Mouse (Mus musculus) gastrocnemius, postnatal 25 days (tissue): ENCODE data around the gene Sh3bgr. TPM values are rescaled to one million over a fixed set of nuclear protein-coding genes. Genes with fewer than 3 reads are reported as not detected.

Experiments used
- DNase-seq: peaks from one replicate; pipeline ENCODE4 v3.0.0; 2022
- total RNA-seq, 2 experiments: library from RNA; stranded (reverse); gene quantifications; 1 replicate in 1 of 2; 2 replicates in 1 of 2; pipeline ENCODE4 v1.2.3; 2021

Gene Sh3bgr
- total RNA-seq, 2 experiments from 2014 or later: 960 to 980 TPM

DNA sequence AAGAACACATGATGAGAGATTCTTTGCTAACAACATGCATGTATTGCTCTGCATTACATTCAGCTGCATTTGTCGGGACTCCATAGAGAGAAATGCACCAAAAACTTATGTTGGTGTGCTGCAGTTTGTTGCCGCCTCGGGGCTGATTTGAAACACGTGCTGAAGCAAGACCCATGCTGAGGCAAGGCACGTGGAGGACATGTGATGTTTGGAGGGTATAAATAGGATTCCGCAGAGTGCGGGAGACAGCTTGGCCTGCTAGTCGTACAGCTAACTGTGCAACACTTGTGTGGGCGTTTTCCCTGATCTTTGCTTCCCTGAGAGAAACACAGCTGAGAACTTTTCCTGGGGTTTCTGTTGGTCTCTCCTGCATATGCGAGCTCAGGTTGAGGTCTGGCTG, 9.5 kb downstream of the Sh3bgr start:
- no peak for DNase-seq

DNA sequence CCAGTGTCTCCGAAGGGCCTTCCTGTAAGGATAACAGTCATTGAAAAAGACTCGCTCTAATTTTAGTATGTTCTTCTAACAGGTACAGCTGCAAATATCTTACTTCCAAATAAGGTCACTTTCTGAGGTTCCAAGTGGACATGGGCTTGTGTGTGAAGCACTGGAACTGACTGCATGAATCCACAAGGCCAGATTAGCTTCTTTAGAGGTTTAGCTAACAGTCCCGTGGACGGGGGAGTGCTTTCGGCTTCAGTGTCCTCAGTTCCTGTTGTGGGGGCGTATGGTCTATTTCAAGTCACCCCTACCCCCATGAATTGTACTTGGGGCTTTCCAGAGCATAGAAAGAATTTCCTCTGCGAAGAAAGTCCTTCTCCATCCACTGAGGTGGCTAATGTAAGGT, 10.6 kb downstream of the Sh3bgr start:
- no peak for DNase-seq

DNA sequence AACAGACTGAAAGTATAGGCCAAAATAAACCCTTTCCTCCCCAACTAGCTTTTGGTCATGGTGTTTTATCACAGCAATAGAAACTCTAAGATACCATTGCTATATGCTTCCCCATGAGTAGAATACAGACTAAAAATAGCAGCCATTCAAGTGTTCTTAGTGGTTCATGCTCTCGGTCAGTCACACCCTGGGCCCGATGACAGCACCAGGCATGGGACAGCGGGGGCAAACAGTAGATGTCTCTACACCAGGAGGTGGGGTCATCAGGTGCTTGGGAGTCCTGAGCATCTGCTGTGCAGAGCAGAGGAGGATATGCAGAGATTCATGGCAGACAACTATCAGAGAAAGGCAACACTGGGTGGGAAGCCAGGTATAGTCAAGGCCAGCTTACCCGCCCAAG, 12.8 kb downstream of the Sh3bgr start:
- DNase-seq: no peak

DNA sequence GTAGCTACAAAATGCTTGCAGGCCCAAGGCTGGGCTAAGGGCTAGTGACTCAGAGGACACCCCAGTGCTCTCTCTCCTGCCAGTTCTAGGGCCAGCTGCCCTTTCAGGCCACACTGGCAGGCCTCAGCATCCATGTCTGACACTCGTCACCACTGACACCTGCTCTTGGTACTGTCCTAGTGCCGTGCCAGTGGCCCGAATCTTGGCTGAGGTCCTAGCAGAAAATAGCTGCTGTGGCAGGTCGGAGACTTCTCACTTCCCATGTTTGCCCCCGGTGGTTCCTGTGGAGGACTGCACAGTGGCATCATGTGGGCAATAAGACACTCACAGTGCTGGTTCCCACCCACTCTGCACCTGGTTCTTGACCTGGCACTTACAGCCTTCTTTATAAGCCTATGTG, 21.2 kb downstream of the Sh3bgr start:
- DNase-seq: peak; percentile 86

DNA sequence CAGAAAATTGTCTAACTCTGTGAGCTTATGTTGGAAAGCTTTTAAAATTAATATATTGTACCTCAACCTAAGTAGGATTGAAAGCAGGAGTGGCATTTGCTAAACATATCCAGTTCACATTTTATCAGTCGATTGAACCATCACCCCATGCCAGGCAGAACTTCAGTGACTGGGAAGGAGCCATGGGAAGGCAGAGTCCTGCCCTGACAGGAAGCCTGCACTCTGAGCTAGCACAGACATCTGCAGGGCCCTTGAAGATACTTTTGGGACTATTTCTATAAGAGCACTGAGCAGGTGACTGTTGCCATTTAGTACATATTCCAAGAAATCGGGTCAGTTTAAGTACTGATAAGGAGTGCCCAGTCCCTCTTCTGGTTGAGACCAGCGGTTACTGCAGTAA, 21.7 kb downstream of the Sh3bgr start:
- DNase-seq: no peak

DNA sequence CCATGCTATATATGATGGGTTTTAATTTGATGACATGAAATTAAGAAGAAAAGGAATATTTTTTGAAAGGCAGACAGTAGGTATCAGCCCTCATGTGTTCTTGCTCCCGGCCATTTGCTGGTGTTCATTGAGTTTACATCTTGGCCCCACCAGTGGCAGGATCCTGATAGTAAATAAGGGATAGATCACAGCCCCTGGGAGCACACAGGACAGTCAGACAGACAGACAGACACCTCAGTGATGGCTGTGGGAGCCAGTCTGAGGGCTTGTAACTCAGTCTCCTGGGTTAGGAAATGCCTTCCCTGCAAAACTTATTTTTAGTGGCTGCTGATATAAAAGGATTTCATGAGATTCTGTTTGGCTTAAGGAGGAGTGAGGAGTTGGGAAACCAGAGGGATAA, 22.2 kb downstream of the Sh3bgr start:
- no peak for DNase-seq

DNA sequence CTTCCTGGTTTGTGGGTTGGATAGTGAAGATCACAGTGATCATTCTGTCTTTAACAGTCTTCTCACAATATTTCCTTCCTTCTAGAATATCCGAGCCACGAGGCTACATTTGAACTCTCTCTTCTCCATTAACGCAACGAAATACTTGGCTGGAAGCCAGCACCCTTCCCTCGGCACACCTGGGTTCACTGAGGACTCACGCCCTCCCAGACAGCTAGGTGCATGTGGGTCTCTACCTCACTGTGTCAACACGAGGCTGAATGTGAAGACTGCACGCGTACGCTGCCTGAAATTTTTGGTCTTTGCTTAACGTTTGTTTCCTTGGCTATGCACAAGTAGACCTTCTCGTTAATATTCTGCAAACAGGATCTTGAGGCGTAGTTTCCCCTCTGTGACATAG, 28.2 kb downstream of the Sh3bgr start:
- DNase-seq: no peak

DNA sequence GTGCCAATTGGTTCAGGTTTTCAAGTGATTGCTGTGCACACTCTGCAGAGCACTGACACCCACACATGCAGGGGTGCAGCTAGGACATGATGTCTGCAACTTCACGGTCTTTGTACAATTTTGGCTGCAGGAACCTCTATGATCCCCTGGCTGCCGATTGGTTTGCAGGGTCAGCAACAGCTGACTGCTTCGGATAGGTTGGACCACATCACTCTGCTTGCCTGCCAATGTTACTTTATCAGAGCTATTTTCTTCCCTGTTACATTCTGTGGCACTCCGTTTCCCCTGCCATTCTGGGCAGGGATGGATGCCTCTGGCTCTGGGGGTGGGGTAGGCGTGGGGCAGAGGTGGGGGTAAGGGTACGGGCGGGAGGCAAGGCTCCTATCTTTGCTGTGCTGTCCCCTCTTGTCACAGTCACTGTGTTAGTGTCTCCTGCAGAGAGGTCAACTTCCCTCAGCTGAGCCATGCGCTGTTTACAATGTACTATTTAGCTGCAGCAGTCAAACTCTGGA, 28.9 kb downstream of the Sh3bgr start:
- peak; percentile 43 for DNase-seq

DNA sequence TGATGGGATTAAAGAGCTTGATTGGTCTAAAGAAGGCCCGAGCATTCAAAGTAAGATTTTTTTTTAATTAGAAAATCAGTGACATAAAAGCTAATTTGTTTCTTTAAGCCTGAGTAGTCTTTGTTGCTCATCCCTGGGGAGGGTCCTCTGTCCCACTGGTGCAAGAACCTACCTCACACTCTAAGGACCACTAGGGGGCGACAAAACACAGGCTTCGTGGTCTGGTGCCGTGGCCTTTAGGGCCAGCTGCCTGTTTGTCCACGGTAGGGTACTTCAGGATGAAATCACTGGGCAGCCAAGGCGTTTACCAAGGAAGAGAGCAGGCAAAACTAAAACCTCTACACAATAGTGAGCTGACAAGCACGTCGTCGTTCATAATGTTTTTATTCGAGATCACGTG, 30.2 kb downstream of the Sh3bgr start:
- DNase-seq: peak; percentile 51

DNA sequence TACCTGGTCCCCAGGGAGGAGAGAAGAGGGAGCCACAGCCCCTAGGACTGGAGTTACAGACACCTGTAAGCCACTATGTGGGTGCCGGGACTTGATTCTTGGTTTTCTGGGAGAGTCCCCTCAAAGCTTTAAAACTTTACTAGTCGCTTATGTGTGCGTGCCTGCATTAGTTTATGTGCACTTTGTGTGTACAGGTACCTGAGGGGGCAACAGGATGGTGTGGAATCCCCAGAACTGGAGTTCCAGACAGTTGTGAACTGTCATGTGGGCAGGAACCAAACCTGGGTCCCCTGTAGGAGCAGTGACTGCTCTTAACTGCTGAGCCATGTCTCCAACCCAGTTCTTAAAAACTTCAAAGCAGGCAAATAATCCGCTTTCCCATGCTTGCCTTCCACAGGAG, 31.0 kb downstream of the Sh3bgr start:
- DNase-seq: no peak

DNA sequence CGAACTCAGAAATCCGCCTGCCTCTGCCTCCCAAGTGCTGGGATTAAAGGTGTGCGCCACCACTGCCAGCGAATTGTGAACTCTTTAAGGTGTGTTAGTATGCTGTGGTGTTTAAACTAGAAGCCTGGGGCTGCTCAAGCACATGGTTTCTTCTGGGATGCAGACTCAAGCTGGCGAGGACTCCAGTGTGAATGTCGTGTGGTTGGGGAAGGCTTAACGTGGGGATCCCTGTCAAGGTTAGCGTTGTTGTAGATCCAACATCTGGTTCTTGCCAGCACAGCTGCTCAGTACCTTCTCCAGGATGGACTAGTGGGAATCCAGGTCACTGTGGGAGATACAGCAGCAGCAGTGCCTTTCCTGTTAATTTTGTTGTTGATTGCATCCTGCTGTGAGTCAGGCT, 31.7 kb downstream of the Sh3bgr start:
- no peak for DNase-seq

DNA sequence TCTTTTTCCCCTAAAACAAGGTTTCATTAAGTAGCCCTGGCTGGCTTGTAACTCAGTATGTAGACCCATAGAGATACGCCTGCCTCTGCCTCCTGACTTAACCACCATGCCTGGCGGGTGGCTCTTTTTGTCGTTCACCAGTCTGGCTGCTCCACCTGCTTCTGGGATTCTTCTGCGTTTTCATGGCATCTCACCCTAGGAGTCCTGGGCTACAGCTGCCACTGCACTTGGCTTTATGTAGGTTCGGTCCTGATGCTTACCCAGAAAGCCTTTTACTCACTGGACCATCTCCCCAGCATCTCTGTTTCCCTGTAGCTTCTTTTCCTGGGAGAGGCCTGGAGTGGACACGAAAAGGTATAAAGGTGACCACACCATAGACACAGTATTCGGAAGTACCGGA, 33.7 kb downstream of the Sh3bgr start:
- no peak for DNase-seq

DNA sequence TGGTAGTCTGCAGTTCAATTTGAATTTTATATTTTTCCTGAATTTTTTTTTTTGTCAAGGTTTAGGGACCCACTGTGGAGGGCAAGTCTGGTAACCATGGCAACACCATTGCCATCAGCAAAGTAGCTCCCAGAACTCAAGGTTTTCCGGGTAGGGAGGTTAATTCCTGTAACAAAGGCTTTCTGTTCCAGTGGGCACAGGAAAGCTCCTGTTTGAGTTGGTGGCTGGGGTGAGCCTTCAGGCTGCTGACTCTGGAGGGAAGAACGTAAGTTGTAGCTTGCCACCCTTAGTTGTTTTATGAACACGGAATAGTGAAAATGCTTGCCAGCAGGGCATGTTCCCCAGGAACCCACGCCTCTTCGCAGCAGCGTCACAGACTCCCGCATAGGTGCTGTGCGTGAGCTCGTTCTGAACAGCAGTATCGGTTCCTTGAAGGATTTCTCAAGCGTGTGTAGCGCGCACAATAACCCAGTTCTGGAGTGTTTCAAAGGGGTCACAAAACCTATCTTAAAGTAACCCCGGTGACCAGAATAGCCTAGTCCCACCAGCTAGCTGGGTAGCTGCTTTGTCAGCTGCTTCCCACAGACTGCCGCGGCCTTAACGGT, 35.2 kb downstream of the Sh3bgr start, which contains the start of gene B3galt5:
Gene B3galt5, plus strand, starts transcription at position 436 of the 605 bp plus-strand sequence.
- DNase-seq: no peak

DNA sequence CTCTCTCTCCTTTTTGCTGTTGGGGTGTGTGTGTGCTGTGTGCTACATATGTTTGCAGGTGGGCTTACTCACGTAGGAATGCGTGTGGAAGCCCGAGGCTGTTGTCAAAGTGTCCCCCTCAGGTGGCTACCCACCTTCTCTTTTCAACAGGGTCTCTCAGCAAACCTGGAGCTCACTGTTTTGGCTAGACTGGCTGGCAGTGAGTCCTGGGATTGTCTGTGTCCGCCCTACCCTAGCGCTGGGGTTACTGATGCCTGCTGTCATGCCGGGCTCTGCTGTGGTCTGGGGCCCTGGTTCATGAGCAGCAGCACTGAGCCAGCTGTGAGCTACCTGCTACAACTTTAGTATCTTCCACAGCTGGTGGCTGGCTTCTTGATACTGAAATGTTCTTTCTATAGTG, 44.2 kb downstream of the Sh3bgr start:
- DNase-seq: no peak

DNA sequence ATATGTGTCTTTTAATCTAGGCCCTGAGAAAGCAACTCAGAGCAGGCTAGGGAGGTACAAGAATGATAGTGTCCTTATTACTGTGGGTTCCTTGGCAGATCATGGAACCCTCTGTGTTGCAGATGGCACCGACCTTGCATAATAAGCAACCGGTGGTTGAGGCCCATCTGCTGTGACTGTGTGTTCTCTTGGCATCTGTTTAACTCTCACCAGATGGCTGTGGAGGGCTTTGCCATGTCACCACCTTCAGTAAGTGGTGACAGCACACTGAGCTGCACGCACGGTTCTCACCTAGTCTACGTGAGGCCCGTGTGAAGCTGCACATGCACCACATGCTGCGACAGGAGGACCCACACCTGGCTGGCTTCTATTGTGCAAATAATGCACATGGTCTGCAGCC, 49.4 kb downstream of the Sh3bgr start:
- DNase-seq: no peak

DNA sequence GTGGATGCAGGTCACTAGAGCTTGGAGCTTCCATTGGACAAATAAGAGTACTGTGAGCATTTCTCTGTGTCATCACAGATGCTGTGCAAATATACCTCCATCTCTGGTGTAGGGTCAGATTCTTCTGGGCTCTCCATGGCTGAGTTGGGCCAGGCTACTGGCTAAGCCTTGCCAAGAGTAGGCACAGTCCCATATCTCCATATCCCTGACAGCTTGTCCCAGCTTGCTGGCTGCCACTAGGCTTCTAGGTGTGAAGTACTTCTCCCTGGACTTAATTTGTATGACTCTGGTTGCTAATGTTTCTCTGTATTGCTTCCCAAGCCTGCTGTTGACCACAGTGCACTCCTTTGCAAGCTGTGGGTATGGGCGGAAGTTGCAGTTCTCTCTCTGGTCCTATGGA, 51.9 kb downstream of the Sh3bgr start:
- DNase-seq: no peak

DNA sequence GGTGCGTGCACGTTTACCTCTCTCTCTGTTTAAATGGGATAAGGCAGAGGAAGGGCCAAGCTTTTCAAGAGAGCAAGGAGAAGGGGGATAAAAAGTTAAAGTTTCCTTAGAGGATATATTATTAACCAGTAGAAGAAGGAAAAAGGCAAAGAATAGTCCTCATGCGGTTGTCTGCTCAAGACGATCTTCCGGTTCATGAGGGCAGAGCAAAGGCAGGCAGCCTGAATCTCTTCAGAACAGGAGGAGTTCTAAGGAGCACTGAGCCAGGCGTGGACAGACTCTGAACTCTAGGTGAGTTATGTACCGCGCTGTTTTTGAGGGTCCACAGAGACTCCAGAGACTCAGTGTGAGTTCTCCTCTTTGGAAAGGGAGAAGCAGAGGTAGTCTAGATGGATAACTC, 58.2 kb downstream of the Sh3bgr start:
- DNase-seq: no peak

DNA sequence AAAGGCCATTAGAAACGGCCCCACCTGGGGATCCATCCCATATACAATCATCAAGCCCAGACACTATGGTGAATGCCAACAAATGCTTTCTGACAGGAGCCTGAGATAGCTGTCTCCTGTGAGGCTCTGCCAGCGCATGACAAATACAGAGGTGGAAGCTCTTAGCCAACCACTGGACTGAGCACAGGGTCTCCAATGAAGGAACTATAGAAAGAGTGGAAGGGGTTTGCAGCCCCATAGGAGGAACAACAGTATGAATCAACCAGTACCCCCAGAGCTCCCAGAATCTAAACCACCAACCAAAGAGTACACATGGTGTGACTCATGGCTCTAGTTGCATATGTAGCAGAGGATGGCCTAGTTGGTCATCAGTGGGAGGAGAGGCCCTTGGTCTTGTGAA, 71.5 kb downstream of the Sh3bgr start:
- no peak for DNase-seq

DNA sequence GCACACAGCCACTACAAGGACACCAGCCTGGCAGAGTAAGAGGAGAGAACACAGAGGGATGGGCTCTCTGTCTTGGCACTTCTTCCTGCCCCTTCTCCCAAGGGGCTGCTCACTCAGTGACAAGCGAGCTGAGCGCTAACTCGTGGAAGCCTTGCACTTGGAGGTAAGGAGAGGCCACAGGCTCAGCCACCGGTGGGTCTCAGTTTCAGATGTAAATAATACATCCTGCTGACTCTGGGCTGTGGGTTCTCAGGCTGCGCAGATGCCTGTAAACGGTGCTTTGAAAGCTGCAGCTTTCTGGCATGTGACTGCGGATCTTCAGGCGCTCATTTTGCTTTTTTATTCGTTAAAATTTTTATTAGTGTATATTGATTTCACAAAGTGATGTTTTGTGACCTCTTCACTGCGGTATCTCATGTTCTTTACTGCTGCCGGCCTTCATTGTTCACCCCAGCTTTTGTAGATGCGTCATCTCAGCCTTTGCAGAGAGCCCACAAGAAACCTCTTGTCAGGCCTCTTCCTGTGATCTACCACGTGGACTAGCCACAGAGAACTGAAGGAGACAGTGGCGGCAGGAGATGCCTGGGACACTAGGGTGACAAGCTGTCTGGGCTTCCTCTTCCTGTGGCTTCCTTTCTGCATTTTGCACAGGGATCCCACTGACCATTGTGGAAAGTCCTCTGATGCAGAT, 72.8 kb downstream of the Sh3bgr start:
- DNase-seq: no peak

DNA sequence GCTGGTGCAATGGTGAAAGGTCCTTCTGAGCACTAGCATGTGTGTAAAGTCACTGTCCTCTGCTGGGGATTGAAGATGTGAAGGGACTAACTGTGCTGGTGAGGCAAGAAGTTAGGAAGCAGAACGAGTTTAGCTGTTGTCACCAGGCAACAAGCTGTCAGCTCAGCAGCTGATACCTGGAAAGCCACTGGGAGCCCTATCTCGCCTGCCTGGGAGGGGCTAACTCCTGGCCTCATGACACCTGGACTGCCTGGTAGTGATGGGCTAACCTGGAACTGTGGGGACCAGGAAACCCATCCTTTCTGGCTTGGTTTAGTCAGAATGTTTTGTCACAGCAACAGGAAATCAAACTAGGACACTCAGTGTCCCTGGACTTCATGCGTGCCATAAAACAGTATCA, 76.3 kb downstream of the Sh3bgr start:
- no peak for DNase-seq
